Mouse (Mus musculus): ENCODE measurements at regions not wholly inside any gene's neighbourhood (a gene's known extent, or its start where the extent isn't known, plus 50 kb on each side); places are given as distances from the start of the nearest gene placed in this dataset.

- no peak for DNase-seq
These were observed 221.5 kb downstream of the Ppp4r2 start for GRCm38 (mm10) chr6:101054880-101055279.

- DNase-seq, result no peak
These were observed 222.9 kb downstream of the Ppp4r2 start for GRCm38 (mm10) chr6:101056318-101056717.

GRCm38 (mm10) chr6:101059058-101059457 is 225.6 kb downstream of the Ppp4r2 start:
- no peak for DNase-seq

- DNase-seq, result no peak
These were observed 228.8 kb downstream of the Ppp4r2 start for GRCm38 (mm10) chr6:101062186-101062585.

- DNase-seq, result no peak
These were observed 242.5 kb downstream of the Ppp4r2 start for GRCm38 (mm10) chr6:101075753-101076516.

- no peak for DNase-seq
These were observed 244.9 kb downstream of the Ppp4r2 start for GRCm38 (mm10) chr6:101078294-101078693.

- no peak for DNase-seq
These were observed 250.3 kb downstream of the Ppp4r2 start for GRCm38 (mm10) chr6:101083676-101084075.

GRCm38 (mm10) chr6:101092179-101092578 is 258.8 kb downstream of the Ppp4r2 start:
- DNase-seq, result no peak
